Mouse (Mus musculus) lung, adult 2 months (tissue): ENCODE measurements around the gene Gtf2i. TPM values are rescaled to one million over a fixed set of nuclear protein-coding genes. Genes with fewer than 3 reads are reported as not detected.

Experiments used
- DNase-seq: peaks from one replicate; pipeline ENCODE4 v3.0.0; 2022
- H3K4me1 ChIP-seq: fragments of 200-500 bp; 2 replicates; pipeline ENCODE4 v1.6.1; 2011; ENCODE audit warnings: low read length; ENCODE audit not compliant: control insufficient read depth, insufficient read depth
- H3K4me3 ChIP-seq: fragments of 200-500 bp; replicated peaks from 2 replicates; pipeline ENCODE3; 2011; ENCODE audit warnings: low read depth, mild to moderate bottlenecking, control low read depth, low read length; ENCODE audit errors: extremely low read depth
- CTCF ChIP-seq: fragments of 200-500 bp; IDR thresholded peaks from 2 replicates; pipeline ENCODE4 v1.5.1; 2011; ENCODE audit warnings: mild to moderate bottlenecking, low read length, control low read depth; ENCODE audit not compliant: insufficient read depth
- POLR2A ChIP-seq: fragments of 200-500 bp; IDR thresholded peaks from 2 replicates; pipeline ENCODE4 v1.6.1; 2011; ENCODE audit warnings: low read depth, mild to moderate bottlenecking, control low read depth, low read length, borderline replicate concordance; ENCODE audit errors: extremely low read depth
- WGBS: fragments of 180-500 bp; shearing (Covaris S2); methylation state at CpG from one replicate; pipeline ENCODE4 v1.1.7; 2018; 5-methylcytosine and 5-hydroxymethylcytosine counted together
- polyA plus RNA-seq: library from polyadenylated mRNA; depleted of rRNA; stranded (reverse); fragments of >200 nt; gene quantifications from 2 replicates; pipeline ENCODE4 v1.2.3, GENCODE M21; 2012

The Gtf2i gene
- polyA plus RNA-seq, 1 experiment = 79.5 TPM

DNA sequence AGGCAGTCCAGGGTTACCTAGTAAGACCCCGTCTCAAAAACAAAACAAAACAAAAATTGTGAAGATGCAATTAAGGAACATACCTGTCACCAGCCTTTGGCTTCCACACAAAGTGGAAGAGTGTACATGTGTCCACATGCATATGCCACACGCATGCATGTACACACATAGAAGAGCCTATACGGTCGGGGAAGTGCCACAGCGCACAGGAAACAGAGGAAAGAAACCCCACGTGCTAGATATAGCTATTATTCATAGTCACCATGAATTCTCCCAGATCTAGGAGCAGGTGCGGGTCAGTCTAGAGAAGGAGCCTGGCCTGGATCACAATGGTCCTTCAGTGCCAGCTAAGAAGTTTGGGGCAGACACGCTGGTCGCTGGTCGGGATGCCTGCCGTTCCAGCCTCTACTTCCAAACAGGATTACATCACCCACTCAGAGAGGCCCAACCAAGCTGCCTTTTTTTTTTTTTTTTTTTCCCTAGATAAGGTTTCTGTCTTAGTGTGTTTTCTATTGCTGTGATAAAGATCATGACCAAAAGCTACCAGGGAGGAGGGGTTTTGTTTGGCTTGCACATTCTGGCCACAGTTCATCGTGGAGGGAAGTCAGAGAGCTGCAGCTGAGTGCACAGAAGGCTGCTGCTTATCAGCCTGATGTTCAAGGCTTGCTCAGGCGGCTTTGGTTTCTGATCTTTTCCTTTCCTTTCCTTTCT is 11.5 kb upstream of the Gtf2i start:
- 43% methylated on average over 13 of the region's 13 CpGs for WGBS

DNA sequence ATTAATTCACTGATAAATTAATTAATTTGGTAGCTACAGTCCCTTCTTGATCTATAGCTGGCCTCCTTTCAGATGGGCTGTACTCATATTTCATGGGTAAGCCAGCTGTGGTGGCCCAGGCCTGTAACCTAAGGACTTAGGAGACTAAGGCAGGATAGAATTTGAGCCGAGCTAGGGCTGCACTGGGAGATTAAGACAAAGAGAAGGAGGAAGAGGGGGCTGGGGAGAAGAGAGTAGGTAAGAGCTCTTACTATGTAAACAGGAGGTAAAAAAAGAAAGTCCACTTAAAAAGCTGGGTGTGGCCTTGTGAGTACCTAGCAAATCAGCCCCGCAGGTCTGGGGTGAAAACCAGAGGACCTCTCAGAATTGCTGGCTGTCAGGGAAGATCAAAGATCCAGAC is 9.3 kb upstream of the Gtf2i start:
- TF ChIP-seq POLR2A (no peak), CTCF (no peak)
- Histone ChIP-seq H3K4me3 (no peak overlapping the region), H3K4me1 (peaks cover 2% of the 10 kb centered on the region; the same call in 1 of the 2 replicates)
- 41% methylated on average over 2 of the region's 2 CpGs for WGBS
- no peak for DNase-seq

More for the DNA sequence above, 11.5 kb upstream of the Gtf2i start:
- H3K4me3 ChIP-seq = no peak overlapping the region
- TF ChIP-seq POLR2A = no peak
- no peak for TF ChIP-seq CTCF
- no peak for DNase-seq
- H3K4me1 ChIP-seq = peaks cover 2% of the 10 kb centered on the region; the same call in 1 of the 2 replicates

DNA sequence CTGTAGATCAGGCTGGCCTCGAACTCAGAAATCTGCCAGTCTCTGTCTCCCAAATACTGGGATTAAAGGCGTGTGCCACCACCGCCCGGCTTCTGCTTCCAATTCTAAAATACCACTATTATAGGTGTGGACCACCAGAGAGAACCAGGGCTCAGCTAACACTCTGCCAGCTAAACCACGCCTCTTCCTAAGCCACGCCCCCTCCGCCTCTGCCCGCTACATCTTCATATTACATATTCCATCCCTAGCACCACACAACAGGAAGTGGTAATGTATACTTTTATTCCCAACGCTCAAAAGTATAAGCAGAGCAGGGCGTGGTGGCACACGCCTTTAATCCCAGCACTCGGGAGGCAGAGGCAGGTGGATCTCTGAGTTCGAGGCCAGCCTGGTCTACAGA is 8.8 kb upstream of the Gtf2i start:
- 61% methylated on average over 13 of the region's 13 CpGs for WGBS
- no peak for DNase-seq
- H3K4me1 ChIP-seq = peaks cover 2% of the 10 kb centered on the region; the same call in 1 of the 2 replicates
- no peak overlapping the region for H3K4me3 ChIP-seq
- no peak for TF ChIP-seq CTCF
- no peak for TF ChIP-seq POLR2A

DNA sequence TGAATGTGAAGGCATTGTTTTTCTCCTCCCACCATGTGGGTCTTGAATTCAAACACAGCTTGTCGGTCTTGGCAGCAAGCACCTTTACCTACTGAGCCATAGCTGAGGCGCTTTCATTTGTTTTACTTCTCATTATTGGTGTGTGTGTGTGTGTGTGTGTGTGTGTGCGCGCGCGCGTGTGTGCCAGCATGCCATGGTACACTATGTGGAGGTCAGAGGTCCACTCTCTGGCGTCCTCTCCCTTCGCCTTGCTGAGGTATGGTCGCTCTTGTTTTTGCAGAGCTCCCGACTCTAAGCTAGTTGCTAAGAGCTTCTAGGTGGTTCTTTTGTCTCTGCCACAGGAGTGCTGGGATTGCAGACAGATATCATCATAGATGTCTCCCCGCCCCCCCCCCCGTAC is 7.8 kb upstream of the Gtf2i start:
- no peak for DNase-seq
- TF ChIP-seq POLR2A = no peak
- no peak for TF ChIP-seq CTCF
- WGBS = 77% methylated on average over 13 of the region's 13 CpGs
- no peak overlapping the region for H3K4me3 ChIP-seq
- peaks cover 2% of the 10 kb centered on the region; the same call in 1 of the 2 replicates for H3K4me1 ChIP-seq

DNA sequence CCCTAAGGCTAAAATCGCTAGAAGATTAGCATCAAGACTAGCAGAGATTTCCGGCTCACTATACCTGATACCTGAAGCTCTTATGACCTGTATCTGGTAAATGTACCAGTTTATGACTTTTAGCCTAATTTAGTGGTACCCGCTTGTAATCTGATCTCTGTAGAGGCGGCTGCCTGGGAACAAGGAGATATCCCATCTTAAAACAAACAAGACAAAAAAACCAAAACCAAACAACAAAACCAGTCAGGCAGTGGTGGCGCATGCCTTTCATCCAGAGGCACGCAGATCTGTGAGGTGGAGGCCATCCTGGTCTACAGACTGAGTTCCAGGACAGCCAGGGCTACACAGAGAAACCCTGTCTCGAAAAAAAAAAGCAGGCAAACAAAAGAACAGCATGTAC is 7.1 kb upstream of the Gtf2i start:
- no peak for DNase-seq
- Histone ChIP-seq H3K4me3 (no peak overlapping the region), H3K4me1 (peaks cover 2% of the 10 kb centered on the region; the same call in 1 of the 2 replicates)
- no peak for TF ChIP-seq CTCF
- TF ChIP-seq POLR2A = no peak
- WGBS = 71% methylated on average over 7 of the region's 7 CpGs

DNA sequence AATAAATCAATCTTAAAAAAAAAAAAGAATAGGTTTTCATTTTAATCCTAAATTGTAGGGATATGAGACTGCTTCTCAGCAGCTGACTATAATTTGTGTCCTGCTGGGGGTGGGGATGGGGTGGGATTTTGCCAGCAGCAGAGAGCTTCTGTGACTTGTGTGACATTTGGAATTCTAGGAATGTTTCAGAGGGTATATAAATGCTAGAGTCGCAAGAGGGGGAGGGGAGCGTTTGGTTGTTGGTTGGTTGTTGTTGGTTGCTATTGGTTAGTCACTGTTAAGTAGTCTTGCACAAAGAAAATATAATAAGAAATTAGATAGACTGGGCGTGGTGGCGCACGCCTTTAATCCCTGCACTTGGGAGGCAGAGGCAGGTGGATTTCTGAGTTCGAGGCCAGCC is 4.3 kb upstream of the Gtf2i start:
- no peak for TF ChIP-seq CTCF
- 83% methylated on average over 6 of the region's 6 CpGs for WGBS
- Histone ChIP-seq H3K4me1 (peaks cover 2% of the 10 kb centered on the region; the same call in 1 of the 2 replicates), H3K4me3 (no peak overlapping the region)
- no peak for DNase-seq

DNA sequence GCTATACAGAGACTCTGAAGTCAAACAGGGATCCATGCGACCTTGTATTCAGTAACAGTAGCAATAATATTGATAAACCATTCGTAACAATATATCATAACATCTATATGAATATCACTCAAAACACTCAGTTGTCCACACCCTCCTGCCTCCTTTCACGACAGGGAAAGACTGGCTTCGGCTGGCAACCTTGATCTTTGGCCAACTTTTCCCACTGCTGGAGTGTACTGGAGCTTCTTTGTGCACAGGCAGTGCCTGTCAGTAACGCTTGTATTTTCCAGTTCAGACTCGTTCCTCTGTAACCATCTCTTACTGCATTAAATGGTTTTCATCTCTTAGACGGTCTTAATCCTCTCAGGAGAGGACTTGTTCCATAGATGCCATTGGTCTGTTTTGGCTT is 2.2 kb upstream of the Gtf2i start:
- Histone ChIP-seq H3K4me3 (no peak overlapping the region), H3K4me1 (peaks cover 3% of the 10 kb centered on the region; the same call in 1 of the 2 replicates)
- no peak for DNase-seq
- WGBS = 50% methylated on average over 7 of the region's 7 CpGs
- TF ChIP-seq POLR2A (no peak), CTCF (no peak)

DNA sequence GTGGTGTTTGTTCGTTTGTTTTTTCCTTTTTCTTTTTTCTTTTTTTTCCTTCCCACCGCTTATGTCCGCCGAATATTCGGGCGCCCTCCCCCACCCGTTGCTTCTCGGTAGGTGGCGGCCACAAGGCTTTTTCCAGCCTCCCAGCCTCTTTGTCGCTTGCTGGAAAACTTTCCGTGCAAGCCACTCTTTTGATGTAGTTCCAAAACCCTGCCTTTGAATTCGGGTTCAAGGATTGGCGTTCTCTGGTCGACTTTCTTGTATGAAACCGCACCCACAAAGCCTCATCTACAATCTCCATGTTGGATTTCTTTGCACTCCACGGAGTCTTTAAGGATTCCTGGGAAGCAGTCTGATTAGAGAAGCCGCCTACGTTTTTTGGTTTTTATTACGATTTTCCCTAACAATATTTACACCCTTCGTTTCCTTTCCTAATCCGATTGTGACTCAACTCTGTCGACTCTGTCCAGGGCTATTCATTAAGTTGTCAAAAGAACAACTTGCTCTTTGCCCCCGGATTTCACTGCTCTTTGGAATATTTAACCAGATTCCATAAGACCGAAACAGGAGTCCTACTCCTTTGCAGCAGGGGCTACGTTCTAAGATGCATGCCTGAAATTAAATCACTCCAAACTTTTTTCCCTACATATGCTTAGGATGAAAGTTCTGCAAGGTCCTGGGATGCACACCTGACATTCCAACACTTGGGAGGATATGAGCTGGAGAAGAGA is 1.2 kb upstream of the Gtf2i start:
- H3K4me3 ChIP-seq = peak overlapping the region; percentile 67
- DNase-seq = peak; percentile 53
- WGBS = 3% methylated on average over 25 of the region's 25 CpGs
- 0 out of 2 replicates have a peak, but pooled peaks have one; percentile 9 for TF ChIP-seq POLR2A
- TF ChIP-seq CTCF = no peak
- H3K4me1 ChIP-seq = peaks cover 3% of the 10 kb centered on the region

DNA sequence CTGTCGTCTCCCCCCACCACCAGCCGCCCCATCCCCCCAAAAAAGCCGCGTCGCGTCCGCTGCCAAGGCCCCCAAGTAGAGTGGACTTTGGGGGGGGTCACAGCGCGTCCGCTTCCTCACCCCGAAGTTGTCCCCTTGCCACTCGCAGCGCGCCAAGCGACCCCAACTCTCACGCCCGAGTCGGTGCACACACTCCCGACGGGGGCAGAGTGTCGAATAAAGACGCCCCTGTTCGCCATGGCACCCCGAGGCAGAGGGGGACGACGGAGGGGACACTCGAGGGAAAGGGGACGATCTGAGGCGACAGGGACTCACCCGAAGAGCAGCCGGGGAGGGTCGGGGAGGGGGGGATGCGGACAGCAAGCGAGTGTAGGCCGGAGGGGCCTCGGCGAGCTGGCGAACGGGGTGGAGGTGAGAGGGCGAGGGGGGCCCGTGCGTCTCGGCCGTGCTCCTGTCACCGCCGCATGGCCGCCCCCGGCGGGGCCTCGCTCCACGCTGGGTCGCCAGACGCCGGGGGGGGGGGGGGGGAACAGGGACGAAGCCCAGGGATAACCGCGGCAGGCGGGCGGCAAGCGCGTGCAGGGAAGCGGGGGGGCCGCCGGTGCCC is 389 bp downstream of the Gtf2i start:
- 1% methylated on average over 40 of the region's 64 CpGs for WGBS
- no peak for TF ChIP-seq POLR2A
- no peak for TF ChIP-seq CTCF
- DNase-seq = peak; percentile 59
- Histone ChIP-seq H3K4me1 (peaks cover 3% of the 10 kb centered on the region), H3K4me3 (peak overlapping the region; percentile 95)

DNA sequence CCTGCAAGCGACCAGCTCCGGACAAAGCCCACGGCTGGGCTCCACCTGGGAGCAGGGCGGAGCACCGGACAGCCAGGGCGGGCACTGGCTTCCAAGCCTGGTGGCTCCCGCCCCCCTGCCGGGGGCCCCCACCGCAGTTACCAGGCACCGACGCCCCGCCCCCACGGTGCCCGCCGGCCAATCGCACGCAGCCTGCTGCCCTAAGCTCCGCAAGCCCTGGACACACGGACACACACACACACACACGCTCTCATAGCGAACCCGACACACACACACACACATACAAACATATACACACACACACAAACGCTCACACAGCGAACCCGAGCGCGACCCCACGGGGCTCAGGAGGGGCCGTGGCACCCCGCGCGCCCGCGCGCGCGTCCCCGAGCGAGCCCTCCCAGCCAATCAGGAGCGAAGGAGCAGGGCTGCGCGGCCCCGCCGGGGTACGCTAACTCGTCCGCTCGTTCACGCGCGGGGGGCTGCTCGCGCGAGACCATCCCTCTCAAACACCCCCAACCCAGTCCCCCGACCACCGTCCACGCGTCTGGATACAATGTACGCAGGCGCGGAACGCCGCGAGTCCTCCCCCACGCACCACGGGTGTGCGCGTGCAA is 1.0 kb downstream of the Gtf2i start:
- WGBS = under 1% methylated on average over 57 of the region's 68 CpGs
- no peak for TF ChIP-seq CTCF
- TF ChIP-seq POLR2A = peak; percentile 79; the same call in 1 of the 2 replicates
- Histone ChIP-seq H3K4me3 (peak overlapping the region; percentile 95), H3K4me1 (peaks cover 3% of the 10 kb centered on the region)
- DNase-seq = peak; percentile 93
